Mouse (Mus musculus) stomach, postnatal 0 days (tissue): ENCODE results near the gene Krt18.

Source experiments
- CTCF ChIP-seq: IDR thresholded peaks from 2 replicates; pipeline ENCODE4 v1.5.1; 2016; ENCODE audit warnings: antibody characterized with exemption, low read depth, mild to moderate bottlenecking, moderate library complexity
- EP300 ChIP-seq: optimal IDR thresholded peaks from 2 replicates; pipeline ENCODE3; 2016; ENCODE audit warnings: antibody characterized with exemption

GRCm38 (mm10) chr15:102073559-102074069, 45.6 kb downstream of the Krt18 start, which contains the start of gene Eif4b:
- TF ChIP-seq CTCF, result peak; percentile 45
- no peak for TF ChIP-seq EP300
